Mouse (Mus musculus) cortical plate, adult 2 months (tissue): ENCODE data around the gene Catsper1.

Experiments used
- CTCF ChIP-seq: fragments of 200-500 bp; IDR thresholded peaks from 2 replicates; pipeline ENCODE4 v1.5.1; 2011; ENCODE audit warnings: mild to moderate bottlenecking, control low read depth, low read length; ENCODE audit not compliant: insufficient read depth; ENCODE audit errors: extremely low read depth
- POLR2A ChIP-seq: fragments of 200-500 bp; IDR thresholded peaks from 2 replicates; pipeline ENCODE4 v1.6.1; 2011; ENCODE audit warnings: mild to moderate bottlenecking, low read length, control low read depth; ENCODE audit not compliant: insufficient read depth; ENCODE audit errors: extremely low read depth

GRCm38 (mm10) chr19:5327970-5328369 is 7.6 kb upstream of the Catsper1 start:
- TF ChIP-seq CTCF (no peak), POLR2A (no peak)
